Mouse (Mus musculus): Measurements from ENCODE around the gene Hbq1b. TPM values are rescaled to one million over a fixed set of nuclear protein-coding genes. Genes with fewer than 3 reads are reported as not detected.
"Not testable (repeated sequence)": the region's sequence is repeated elsewhere in the genome, so short reads cannot be mapped to it uniquely, and the experiment has no call there.

Gene Hbq1b
- total RNA-seq, 2 experiments from 2014 or later: not detected

GRCm38 (mm10) chr11:32267188-32267884, 19.4 kb upstream of the Hbq1b start, which contains the start of gene Nprl3:
Gene Nprl3 (minus strand): TSS chr11:32267707.
- peak; percentile 77 for ATAC-seq (replicated peaks; ENCODE audit: poor library complexity)

- ATAC-seq (replicated peaks; ENCODE audit: poor library complexity): no peak
Measured at GRCm38 (mm10) chr11:32267964-32268363, 18.8 kb upstream of the Hbq1b start.

DNA sequence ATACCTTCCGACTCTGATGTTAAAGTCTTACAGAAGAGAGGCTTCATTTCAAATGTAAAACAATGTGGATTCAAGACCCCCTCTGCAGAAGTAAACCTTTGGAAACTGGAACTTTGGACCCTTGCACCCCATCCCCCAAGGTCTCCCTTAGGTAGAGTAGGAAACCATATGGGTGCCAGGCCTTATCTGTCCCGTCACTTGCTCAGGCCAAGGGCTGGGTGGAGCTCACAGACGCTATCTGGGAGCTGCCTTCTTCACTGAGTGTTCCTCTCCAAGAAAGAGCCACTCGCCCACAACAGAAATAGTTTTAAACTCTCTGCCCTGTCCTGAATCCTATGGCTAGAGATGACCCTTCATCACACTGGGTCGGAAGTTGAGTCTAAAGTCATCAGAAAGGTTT, 17.8 kb upstream of the Hbq1b start:
- ATAC-seq (replicated peaks; ENCODE audit: poor library complexity): peak; percentile 63

GRCm38 (mm10) chr11:32271178-32271577, 15.6 kb upstream of the Hbq1b start:
- no peak for ATAC-seq (replicated peaks; ENCODE audit: poor library complexity)

- no peak for ATAC-seq (replicated peaks; ENCODE audit: poor library complexity)
Measured at GRCm38 (mm10) chr11:32276347-32276746, 10.4 kb upstream of the Hbq1b start, which contains the start of gene Hba-x. Gene Hba-x (plus strand): TSS chr11:32276400.

GRCm38 (mm10) chr11:32277736-32278457, 8.9 kb upstream of the Hbq1b start:
- no peak for ATAC-seq (replicated peaks; ENCODE audit: poor library complexity)

DNA sequence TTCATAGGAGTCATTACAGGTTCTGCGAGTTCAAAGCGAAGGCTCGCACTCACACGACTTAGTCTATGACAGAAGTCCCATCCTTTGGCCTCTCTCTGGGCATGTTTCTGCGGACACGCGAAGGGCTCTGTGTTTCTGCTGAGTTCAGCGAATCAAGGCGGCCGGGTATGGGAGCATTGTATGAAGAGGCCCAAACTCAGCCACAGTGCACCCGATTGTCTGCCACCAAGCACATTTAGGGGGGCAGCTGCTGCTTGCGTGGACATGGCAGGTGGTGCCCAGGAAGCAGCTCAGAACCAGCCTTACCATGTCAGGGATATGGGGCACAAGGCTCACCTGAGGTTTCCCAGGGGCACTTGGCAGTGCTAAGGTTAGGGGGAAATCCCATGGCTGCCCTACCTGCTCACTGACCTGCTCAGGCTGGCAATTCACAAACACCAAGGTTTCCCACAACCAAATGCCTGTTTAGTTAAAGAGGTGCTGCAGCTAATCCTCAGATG, 8.3 kb upstream of the Hbq1b start:
- no peak for ATAC-seq (replicated peaks; ENCODE audit: poor library complexity)

GRCm38 (mm10) chr11:32280646-32281045, 6.1 kb upstream of the Hbq1b start:
- no peak for ATAC-seq (replicated peaks; ENCODE audit: poor library complexity)

DNA sequence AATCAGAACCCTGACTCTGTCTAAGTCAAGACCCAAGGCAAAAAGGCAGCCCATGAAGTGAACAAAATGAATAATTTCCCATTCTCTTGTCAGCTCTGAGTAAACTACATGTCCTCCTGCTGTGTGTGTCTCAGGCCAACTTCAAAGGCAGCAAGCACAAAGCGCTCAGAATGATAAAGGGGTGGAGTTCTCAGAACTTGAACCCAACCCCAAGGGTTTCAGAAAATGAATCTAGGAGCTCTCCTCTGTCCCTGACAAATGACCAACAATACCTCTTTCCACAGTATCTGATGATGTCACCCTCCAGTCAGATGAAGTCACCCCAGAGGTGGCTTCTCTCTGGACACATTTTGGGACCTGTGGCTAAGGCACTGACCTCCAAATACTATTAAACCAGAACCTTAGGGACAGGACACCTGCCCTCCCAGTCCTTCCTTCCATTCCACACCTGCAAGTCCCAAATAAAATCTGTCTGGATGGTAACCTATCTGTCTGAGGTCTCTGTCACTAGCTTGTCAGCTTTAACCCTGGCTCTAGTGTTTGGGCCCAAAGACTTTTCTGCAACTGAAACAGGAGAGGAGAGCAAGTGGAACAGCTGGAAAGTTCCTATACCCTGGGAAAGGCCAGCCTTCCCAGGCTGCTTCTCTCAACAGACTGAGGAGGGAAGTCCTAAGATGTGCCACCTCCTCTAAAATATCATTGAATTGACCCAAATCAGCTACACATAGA, 5.2 kb upstream of the Hbq1b start:
- ATAC-seq (replicated peaks; ENCODE audit: poor library complexity): no peak

GRCm38 (mm10) chr11:32283091-32283777, 3.5 kb upstream of the Hbq1b start, which contains the start of gene Hba-a1:
Gene Hba-a1 (plus strand): TSS chr11:32283511.
- ATAC-seq (replicated peaks; ENCODE audit: poor library complexity): peak; percentile 78

DNA sequence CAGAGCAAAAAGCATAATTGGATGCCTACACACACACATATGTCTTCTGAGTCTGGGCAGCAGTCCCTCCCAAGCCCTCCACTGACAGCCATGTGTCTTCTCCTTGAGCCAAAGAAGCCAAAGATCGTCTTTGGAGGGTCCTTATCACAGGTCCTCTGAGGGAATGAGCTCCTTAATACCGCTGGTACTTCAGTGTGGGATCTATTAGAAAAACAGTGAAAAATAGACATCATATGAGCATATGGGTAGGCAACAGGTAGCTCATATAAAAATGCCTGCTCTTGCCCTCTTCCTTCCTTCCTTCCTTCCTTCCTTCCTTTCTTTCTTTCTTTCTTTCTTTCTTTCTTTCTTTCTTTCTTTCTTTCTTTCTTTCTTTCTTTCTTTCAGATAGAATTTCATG, 2.2 kb upstream of the Hbq1b start:
- ATAC-seq (replicated peaks; ENCODE audit: poor library complexity): not testable (repeated sequence)

DNA sequence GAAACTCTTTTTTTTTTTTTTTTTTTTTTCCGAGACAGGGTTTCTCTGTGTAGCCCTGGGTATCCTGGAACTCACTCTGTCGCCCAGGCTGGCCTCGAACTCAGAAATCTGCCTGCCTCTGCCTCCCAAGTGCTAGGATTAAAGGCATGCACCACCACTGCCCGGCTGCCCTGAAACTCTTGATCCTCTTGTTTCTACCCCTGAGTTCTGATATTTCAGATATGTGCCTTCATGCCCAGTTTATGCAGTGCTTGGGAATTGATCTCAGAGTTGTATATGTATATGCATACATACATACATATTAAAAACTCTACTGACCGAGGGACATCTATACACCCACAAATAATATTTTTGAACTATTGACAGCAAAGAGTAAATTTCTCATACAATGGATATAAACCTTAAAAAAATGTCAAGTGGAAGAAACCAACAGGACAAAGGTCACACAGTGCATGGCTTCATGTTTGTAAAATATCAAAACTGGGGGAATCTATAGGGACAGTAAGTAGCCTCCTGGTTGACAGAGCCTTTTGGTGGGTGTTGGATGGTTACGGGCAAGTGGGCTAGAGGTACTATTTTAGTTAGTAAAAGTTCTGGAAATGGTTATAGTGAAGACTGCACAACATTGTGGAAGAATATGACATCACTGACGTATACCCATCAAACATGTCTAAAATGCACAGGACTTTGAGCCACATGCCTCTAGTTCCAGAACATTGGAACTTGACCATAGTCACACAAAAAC, 1.6 kb upstream of the Hbq1b start:
- ATAC-seq (replicated peaks; ENCODE audit: poor library complexity): no peak

- not testable (repeated sequence) for ATAC-seq (replicated peaks; ENCODE audit: poor library complexity)
Measured at GRCm38 (mm10) chr11:32285887-32286286, 878 bp upstream of the Hbq1b start.

- no peak for ATAC-seq (replicated peaks; ENCODE audit: poor library complexity)
Measured at GRCm38 (mm10) chr11:32287493-32287825, 694 bp downstream of the Hbq1b start.

DNA sequence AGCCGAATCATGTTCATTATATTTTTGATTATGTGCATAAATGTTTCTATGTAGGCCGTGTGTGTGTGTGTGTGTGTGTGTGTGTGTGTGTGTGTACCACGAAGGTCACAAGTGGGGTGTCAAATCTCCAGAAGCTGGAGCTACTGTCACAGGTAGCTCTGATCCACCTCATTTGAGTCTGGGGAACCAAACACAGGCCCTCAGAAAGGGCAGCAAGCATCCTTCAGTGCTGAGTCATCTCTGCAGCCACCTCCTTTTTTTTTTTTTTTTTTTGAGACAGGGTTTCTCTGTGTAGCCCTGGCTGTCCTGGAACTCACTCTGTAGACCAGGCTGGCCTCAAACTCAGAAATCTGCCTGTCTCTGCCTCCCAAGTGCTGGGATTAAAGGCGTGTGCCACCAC, 6.1 kb downstream of the Hbq1b start:
- not testable (repeated sequence) for ATAC-seq (replicated peaks; ENCODE audit: poor library complexity)

DNA sequence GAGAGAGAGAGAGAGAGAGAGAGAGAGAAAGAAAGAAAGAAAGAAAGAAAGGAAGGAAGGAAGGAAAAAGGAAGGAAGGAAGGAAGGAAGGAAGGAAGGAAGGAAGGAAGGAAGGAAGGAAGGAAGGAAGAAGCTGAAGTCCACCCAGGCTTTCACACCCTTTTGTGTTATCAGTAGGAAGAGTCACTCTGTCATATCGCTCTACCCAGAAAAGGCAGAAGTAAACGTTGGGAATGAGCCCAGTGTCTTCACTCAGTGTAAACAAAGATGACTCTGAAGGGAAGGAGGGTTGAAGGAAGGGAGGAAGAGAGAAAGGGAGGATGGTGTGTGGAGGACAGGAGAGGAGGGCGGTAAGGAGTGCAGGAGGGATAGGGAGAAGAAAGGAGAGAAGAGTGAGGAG, 6.7 kb downstream of the Hbq1b start:
- ATAC-seq (replicated peaks; ENCODE audit: poor library complexity): peak; percentile 35; the same call in 1 of the 2 replicates

- peak; percentile 77 for ATAC-seq (replicated peaks; ENCODE audit: poor library complexity)
Measured at GRCm38 (mm10) chr11:32296203-32296602, 9.4 kb downstream of the Hbq1b start, which contains the start of gene Hba-a2. Gene Hba-a2 (plus strand): TSS chr11:32296489.

GRCm38 (mm10) chr11:32297417-32297816, 10.7 kb downstream of the Hbq1b start:
- ATAC-seq (replicated peaks; ENCODE audit: poor library complexity): not testable (repeated sequence)

GRCm38 (mm10) chr11:32297866-32298531, 11.2 kb downstream of the Hbq1b start:
- no peak for ATAC-seq (replicated peaks; ENCODE audit: poor library complexity)
